Mouse (Mus musculus) megakaryocyte, embryonic 14.5 days (primary cell): ENCODE measurements around the gene Nktr.

Source experiments
- FLI1 ChIP-seq: IDR thresholded peaks from 2 replicates; pipeline ENCODE4 v1.6.1; 2012; ENCODE audit warnings: low read length, inconsistent platforms, mixed read lengths
- GATA1 ChIP-seq: IDR thresholded peaks from 3 replicates; pipeline ENCODE4 v1.6.1; 2012; ENCODE audit warnings: mixed read lengths, low read length, inconsistent platforms, borderline replicate concordance

DNA sequence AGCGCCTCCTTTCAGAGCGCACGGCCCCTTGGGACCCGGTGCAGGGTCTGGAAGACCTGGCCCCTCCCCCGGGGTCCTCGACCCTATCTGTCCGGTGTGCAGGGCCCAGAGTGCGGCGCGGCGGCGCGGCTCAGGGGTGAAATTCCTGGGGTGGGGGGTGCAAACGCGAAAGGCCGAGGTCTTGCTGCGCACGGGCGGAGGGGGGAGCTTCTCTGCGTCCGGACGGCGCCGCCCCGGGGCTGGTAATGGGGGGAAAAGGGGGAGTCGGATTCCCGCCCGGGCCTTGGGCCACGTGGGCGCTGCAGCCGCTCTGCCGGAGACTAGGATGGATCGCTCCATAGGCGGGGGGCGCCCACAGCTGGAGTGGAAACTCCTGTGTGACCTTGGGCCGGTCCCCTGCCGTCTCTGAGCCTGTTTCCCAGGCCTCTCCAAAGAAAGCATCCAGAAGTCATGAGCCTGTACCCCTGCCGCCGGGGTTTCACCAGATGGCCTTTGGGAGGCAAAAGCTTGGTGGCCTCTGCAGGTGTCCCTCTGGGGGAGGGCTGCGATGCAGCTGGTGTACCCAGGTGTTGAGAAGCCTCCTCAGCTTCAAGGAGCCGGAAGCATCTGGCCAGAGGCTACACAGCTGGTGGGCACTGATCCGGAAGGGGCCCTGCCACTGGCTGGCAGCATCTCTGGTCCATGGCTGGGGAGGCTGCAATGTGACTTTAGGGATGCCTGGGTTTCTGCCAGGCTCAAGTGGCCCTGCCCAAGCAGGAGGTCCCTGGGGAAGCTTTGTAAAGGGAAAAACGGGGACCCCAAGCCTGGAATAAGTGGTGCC lies 41.5 kb downstream of the Nktr start:
- TF ChIP-seq GATA1 (no peak), FLI1 (no peak)
